7 mouse cellular contexts compared by ENCODE assay signal in the genomic region with DNA sequence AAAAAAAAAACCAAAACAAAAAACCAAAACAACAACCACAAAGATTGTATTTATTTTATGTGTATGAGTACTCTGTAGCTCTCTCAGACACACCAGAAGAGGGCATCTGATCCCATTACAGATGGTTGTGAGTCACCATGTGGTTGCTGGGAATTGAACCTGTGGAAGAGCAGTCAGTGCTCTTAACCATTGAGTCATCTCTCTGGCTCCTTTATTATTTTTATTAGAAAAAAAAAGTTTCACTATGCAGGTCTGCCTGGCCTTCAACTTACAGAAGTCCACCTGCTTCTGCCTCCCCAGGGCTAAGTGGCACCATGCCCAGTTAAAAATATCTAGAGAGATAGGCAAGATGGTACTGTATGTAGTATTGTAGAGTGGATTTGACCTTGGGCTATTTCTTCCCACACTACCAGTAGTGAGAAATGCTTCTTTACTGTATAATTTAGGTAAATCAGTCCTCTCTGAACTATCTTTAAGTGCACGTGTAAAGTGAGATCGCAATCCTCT. TPM values are rescaled to one million over a fixed set of nuclear protein-coding genes. Genes with fewer than 3 reads are reported as not detected.
DNase-seq lines count a peak whose midpoint lies in the region; ATAC-seq lines count a peak whose summit lies in the region.

No protein-coding gene starts in this region.

- peak overlapping the region; percentile 72 for H3K4me2 ChIP-seq in neural tube, embryonic 11.5 days (ENCODE audit: low read depth)
- H3K4me2 ChIP-seq in forebrain, embryonic 12.5 days, result peak overlapping the region; percentile 87
- H3K4me2 ChIP-seq in liver, embryonic 12.5 days, result peak overlapping the region; percentile 97

- no peak overlapping the region for H3K9ac ChIP-seq in neural tube, embryonic 11.5 days (ENCODE audit: low read length)
- peak overlapping the region; percentile 95 for H3K9ac ChIP-seq in forebrain, embryonic 12.5 days
- H3K9ac ChIP-seq in liver, embryonic 12.5 days, result peak overlapping the region; percentile 93

- H3K27ac ChIP-seq in neural tube, embryonic 11.5 days (ENCODE audit: low read depth, low read length), result peak overlapping the region; percentile 77
- peak overlapping the region; percentile 87 for H3K27ac ChIP-seq in forebrain, embryonic 12.5 days
- peak overlapping the region; percentile 91 for H3K27ac ChIP-seq in liver, embryonic 12.5 days

- peaks cover 3% of the 10 kb centered on the region for H3K36me3 ChIP-seq in neural tube, embryonic 11.5 days (ENCODE audit: control insufficient read depth, insufficient read depth, low read length)
- peaks cover 35% of the 10 kb centered on the region for H3K36me3 ChIP-seq in forebrain, embryonic 12.5 days (replicated peaks)
- peaks cover 33% of the 10 kb centered on the region for H3K36me3 ChIP-seq in liver, embryonic 12.5 days

- peaks cover 14% of the 10 kb centered on the region for H3K4me1 ChIP-seq in neural tube, embryonic 11.5 days (ENCODE audit: control insufficient read depth, insufficient read depth, low read length)
- peaks cover 27% of the 10 kb centered on the region for H3K4me1 ChIP-seq in forebrain, embryonic 12.5 days
- H3K4me1 ChIP-seq in liver, embryonic 12.5 days, result peaks cover 39% of the 10 kb centered on the region

- H3K4me3 ChIP-seq in neural tube, embryonic 11.5 days (ENCODE audit: low read depth, low read length), result peak overlapping the region; percentile 67
- H3K4me3 ChIP-seq in forebrain, embryonic 12.5 days (replicated peaks), result peak overlapping the region; percentile 78
- peak overlapping the region; percentile 82 for H3K4me3 ChIP-seq in liver, embryonic 12.5 days

- DNase-seq in neural tube, embryonic 11.5 days (ENCODE audit: low spot score), result no peak
- DNase-seq in neural tube, embryonic 10.5 days (ENCODE audit: extremely low spot score, low spot score), result no peak
- peak; percentile 50 for DNase-seq in testis, postnatal 14 days (ENCODE audit: low spot score)
- no peak for DNase-seq in right cerebral cortex, postnatal 10 days (ENCODE audit: low spot score in 2 of 2)
- DNase-seq in layer of hippocampus, adult 9-10 months (ENCODE audit: low spot score), result no peak

- no peak for ATAC-seq in neural tube, embryonic 11.5 days (ENCODE audit: insufficient read depth, low FRiP score, low TSS enrichment)
- no peak for ATAC-seq in forebrain, embryonic 12.5 days (ENCODE audit: low FRiP score)
- ATAC-seq in liver, embryonic 12.5 days, result no peak

- WGBS in neural tube, embryonic 11.5 days, result 42% methylated on average over 2 of the region's 2 CpGs
- WGBS in forebrain, embryonic 12.5 days, result 35% methylated on average over 2 of the region's 2 CpGs
- WGBS in liver, embryonic 12.5 days (ENCODE audit: insufficient replicate concordance), result 31% methylated on average over 2 of the region's 2 CpGs

- no peaks in the 10 kb centered on the region for H3K27me3 ChIP-seq in neural tube, embryonic 11.5 days (ENCODE audit: control insufficient read depth, insufficient read depth, low read length)
- no peaks in the 10 kb centered on the region for H3K27me3 ChIP-seq in forebrain, embryonic 12.5 days
- H3K27me3 ChIP-seq in liver, embryonic 12.5 days (replicated peaks), result no peaks in the 10 kb centered on the region

- no peaks in the 10 kb centered on the region for H3K9me3 ChIP-seq in neural tube, embryonic 11.5 days (ENCODE audit: control insufficient read depth, low read length)
- H3K9me3 ChIP-seq in forebrain, embryonic 12.5 days, result no peaks in the 10 kb centered on the region
- no peaks in the 10 kb centered on the region for H3K9me3 ChIP-seq in liver, embryonic 12.5 days (replicated peaks)

RNA-seq across cellular contexts. Expression of gene Zfp771, which starts 0.7 kb away (rescaled TPM):
- polyA plus RNA-seq in neural tube, embryonic 11.5 days (2014; fragmentation: Nextera tagmentation; extraction: Ambion mirVana), result 53.2 and 54.5 TPM in 2 replicates
- 53.3 and 60.3 TPM in 2 replicates for polyA plus RNA-seq in forebrain, embryonic 12.5 days (2016; fragmentation: Nextera tagmentation; extraction: Ambion mirVana)
- polyA plus RNA-seq in liver, embryonic 12.5 days (2016; fragmentation: Nextera tagmentation; extraction: Ambion mirVana), result 30.0 and 31.6 TPM in 2 replicates

RNA-seq across cellular contexts. Expression of gene Sept1, which starts 10.5 kb away (rescaled TPM):
- 19.6 and 22.0 TPM in 2 replicates for polyA plus RNA-seq in neural tube, embryonic 11.5 days (2014; fragmentation: Nextera tagmentation; extraction: Ambion mirVana)
- polyA plus RNA-seq in forebrain, embryonic 12.5 days (2016; fragmentation: Nextera tagmentation; extraction: Ambion mirVana), result 42.6 and 43.4 TPM in 2 replicates
- 10.6 and 13.6 TPM in 2 replicates for polyA plus RNA-seq in liver, embryonic 12.5 days (2016; fragmentation: Nextera tagmentation; extraction: Ambion mirVana)

RNA-seq across cellular contexts. Expression of gene Zfp553, which starts 10.6 kb away (rescaled TPM):
- polyA plus RNA-seq in neural tube, embryonic 11.5 days (2014; fragmentation: Nextera tagmentation; extraction: Ambion mirVana), result 28.7 and 31.4 TPM in 2 replicates
- 77.6 and 80.2 TPM in 2 replicates for polyA plus RNA-seq in forebrain, embryonic 12.5 days (2016; fragmentation: Nextera tagmentation; extraction: Ambion mirVana)
- 13.7 and 14.2 TPM in 2 replicates for polyA plus RNA-seq in liver, embryonic 12.5 days (2016; fragmentation: Nextera tagmentation; extraction: Ambion mirVana)

RNA-seq across cellular contexts. Expression of gene Dctpp1, which starts 17.1 kb away (rescaled TPM):
- 205 and 228 TPM in 2 replicates for polyA plus RNA-seq in neural tube, embryonic 11.5 days (2014; fragmentation: Nextera tagmentation; extraction: Ambion mirVana)
- polyA plus RNA-seq in forebrain, embryonic 12.5 days (2016; fragmentation: Nextera tagmentation; extraction: Ambion mirVana), result 208 and 224 TPM in 2 replicates
- polyA plus RNA-seq in liver, embryonic 12.5 days (2016; fragmentation: Nextera tagmentation; extraction: Ambion mirVana), result 163 and 167 TPM in 2 replicates

RNA-seq across cellular contexts. Expression of gene Sephs2, which starts 30.4 kb away (rescaled TPM):
- 78.0 and 79.2 TPM in 2 replicates for polyA plus RNA-seq in neural tube, embryonic 11.5 days (2014; fragmentation: Nextera tagmentation; extraction: Ambion mirVana)
- polyA plus RNA-seq in forebrain, embryonic 12.5 days (2016; fragmentation: Nextera tagmentation; extraction: Ambion mirVana), result 73.7 and 81.6 TPM in 2 replicates
- 170 and 172 TPM in 2 replicates for polyA plus RNA-seq in liver, embryonic 12.5 days (2016; fragmentation: Nextera tagmentation; extraction: Ambion mirVana)
